Comparison of ENCODE assay signal across 8 mouse cellular contexts in the genomic region with DNA sequence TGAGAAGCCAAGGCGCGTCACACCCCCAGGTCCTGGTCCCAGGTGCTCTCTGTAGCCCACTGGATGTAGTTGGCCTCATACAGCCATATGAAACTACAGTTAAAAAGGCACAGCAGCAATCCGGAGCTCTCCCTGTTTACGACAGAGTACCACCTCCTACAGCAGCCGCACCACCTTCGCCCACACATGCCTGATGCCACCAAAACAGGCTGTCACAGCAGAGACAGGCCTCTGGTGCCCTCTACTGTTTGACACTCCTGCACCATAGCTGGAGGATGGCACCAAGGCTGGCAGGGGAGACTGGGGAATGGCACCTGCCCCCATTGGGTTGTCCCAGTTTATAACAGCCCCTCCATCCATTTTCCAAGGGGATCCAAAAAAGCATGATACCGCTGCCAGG.
DNase-seq lines count a peak whose midpoint lies in the region; ATAC-seq and TF ChIP-seq lines count a peak whose summit lies in the region.

No protein-coding gene starts in this region.

- no peak overlapping the region for H3K4me2 ChIP-seq in heart, postnatal 0 days (ENCODE audit: low read depth, low read length)

- no peaks in the 10 kb centered on the region for H3K9me3 ChIP-seq in heart, postnatal 0 days (replicated peaks; ENCODE audit: control insufficient read depth, low read length)

- TF ChIP-seq CTCF in heart, postnatal 0 days (IDR thresholded peaks at IDR 0.05; ENCODE audit: low read depth) = peak; percentile 74

- H3K4me1 ChIP-seq in heart, postnatal 0 days (ENCODE audit: control insufficient read depth, insufficient read depth) = no peaks in the 10 kb centered on the region

- H3K27ac ChIP-seq in heart, postnatal 0 days (ENCODE audit: low read depth) = no peak overlapping the region

- H3K27me3 ChIP-seq in heart, postnatal 0 days (ENCODE audit: control insufficient read depth, insufficient read depth, low read length) = peaks cover 16% of the 10 kb centered on the region; the same call in 1 of the 2 replicates

- H3K4me3 ChIP-seq in heart, postnatal 0 days (ENCODE audit: low read depth, low read length) = no peak overlapping the region

- no peak overlapping the region for H3K9ac ChIP-seq in heart, postnatal 0 days (replicated peaks; ENCODE audit: low read depth, low read length)

- no peak for TF ChIP-seq EP300 in heart, postnatal 0 days (IDR thresholded peaks at IDR 0.05; ENCODE audit: low read depth)

- 62% methylated on average over 7 of the region's 7 CpGs for WGBS in heart, postnatal 0 days

- peak; percentile 83 for DNase-seq in T-cell, adult 2 months (ENCODE audit: low spot score)
- peak; percentile 81 to 83 for DNase-seq in cerebellum, postnatal 36 days
- DNase-seq in heart, postnatal 0 days (ENCODE audit: low spot score) = no peak
- DNase-seq in layer of hippocampus, adult 9-10 months (ENCODE audit: low spot score) = peak; percentile 68
- peak; percentile 9 for DNase-seq in skeletal muscle tissue, adult 2 months (ENCODE audit: low read depth, low spot score)

- H3K36me3 ChIP-seq in heart, postnatal 0 days (replicated peaks; ENCODE audit: control insufficient read depth, insufficient read depth, low read length) = no peaks in the 10 kb centered on the region

- peak; percentile 93 for ATAC-seq in CD4-positive, CD25-positive, alpha-beta regulatory T cell, adult 4 months
- ATAC-seq in heart, postnatal 0 days (ENCODE audit: insufficient read depth, low read depth) = no peak
- ATAC-seq in megakaryocyte progenitor cell, adult 5-6 weeks (replicated peaks; ENCODE audit: poor library complexity) = peak; percentile 73
- no peak for ATAC-seq in erythroblast, adult 5-6 weeks (replicated peaks; ENCODE audit: low FRiP score, poor library complexity, severe bottlenecking)

Comparison
In these comparisons a context has a peak if more than half of its experiments do, and no peak if none do; other contexts are left out.
1. ATAC-seq: peak in CD4-positive, CD25-positive, alpha-beta regulatory T cell, adult 4 months (single experiment) and megakaryocyte progenitor cell, adult 5-6 weeks (single experiment); none in heart, postnatal 0 days (single experiment) and erythroblast, adult 5-6 weeks (single experiment).